Mouse (Mus musculus) lung, adult 10 weeks (tissue): Measurements from ENCODE around the gene Strap. TPM values are rescaled to one million over a fixed set of nuclear protein-coding genes. Genes with fewer than 3 reads are reported as not detected.

ENCODE experiments used
- polyA plus RNA-seq: library from polyadenylated mRNA; stranded (reverse); fragments of 350-450 nt; fragmentation: Illumina TruSeq; extraction: RNeasy Lipid Tissue Mini Kit (QIAGEN cat#74804); gene quantifications from one replicate; pipeline ENCODE4 v1.2.3, GENCODE M21; 2014; ENCODE audit warnings: low read depth, low replicate concordance; ENCODE audit not compliant: insufficient read depth

The Strap gene
- polyA plus RNA-seq, result 51.8 TPM

DNA sequence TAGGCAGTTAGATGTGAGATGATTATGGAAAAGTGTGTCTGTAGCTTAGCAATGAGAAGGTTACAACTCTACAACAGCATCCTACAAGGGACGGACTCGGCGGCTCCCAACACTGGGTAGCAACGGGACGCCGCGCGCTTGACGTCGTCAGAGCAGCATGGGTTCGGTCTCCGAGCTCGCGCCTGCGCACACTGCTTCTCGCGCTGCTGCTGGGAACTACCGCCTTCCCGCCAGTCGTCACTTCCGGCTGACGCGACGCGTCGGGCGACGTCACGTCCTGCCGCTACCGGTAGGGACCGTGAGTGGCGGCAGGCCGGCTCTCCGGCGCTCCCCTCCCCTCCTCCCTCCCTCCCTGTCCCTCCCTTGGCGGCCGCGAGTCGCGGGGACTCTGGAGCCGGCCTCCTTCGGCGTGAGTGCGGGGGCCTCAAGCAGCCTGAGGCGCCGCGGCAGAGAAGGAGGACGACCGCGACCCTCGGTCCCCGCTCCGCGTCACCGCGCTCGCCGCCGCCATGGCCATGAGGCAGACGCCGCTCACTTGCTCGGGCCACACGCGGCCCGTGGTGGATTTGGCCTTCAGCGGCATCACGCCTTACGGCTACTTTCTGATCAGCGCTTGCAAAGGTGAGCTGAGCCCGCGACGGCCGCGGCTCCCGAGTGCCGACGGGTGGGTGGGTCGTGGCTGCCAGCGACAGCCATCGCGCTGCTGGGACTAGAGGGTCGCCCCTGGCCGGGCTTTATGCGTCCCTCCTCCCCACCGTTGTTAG is at the start of gene Strap:
TSS of gene Strap (plus strand) at position 233 of the 764 bp plus-strand sequence.

DNA sequence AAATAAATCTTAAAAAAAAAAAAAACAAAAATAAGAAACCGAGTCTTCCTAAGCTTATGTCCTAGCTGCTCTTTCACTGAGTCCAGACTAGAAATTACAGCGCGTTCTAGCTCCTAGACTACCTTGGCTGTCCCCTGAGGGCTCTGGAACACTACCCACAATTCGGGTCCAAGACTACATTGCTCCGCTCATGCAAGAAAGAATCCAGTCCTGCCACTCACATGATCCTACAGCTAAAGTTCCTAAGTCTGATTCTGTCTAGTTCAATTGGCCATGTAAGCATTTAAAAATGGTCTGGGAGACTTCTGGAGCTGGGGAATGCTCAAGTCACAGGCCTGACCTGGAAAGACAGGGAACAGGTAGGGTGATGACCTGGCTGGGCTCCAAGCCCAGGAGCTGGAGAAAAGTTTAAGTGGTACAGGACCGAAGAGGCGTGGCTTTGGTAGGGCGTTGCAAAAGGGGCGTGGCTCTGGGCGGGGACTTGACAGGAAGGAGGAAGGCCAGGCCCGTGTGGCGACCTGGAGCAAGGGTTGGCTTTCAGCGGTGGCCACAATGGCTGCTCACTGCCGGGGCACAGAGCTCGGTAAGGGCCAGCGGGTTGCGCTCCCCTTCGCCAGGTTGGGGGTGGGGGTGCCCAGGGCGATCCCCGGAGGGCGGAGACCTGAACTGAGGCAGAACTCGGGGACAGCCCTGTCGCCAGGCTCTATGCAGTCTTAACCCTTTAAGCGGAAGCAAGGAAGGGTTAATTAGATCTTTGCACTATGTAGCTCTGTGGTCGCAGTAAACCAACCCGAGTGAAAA is 19.4 kb downstream of the Strap start, which contains the start of gene Dera:
TSS of gene Dera (plus strand) at position 491 of the 801 bp plus-strand sequence.

Other genes with a start within 250 kb of the Strap start
- 9.1 TPM for gene Eps8, start 80.2 kb upstream of the Strap start, polyA plus RNA-seq
- 10.7 TPM for gene Dera, start 19.5 kb downstream of the Strap start, polyA plus RNA-seq